Mouse (Mus musculus): Measurements from ENCODE around the gene Gins2. TPM values are rescaled to one million over a fixed set of nuclear protein-coding genes. Genes with fewer than 3 reads are reported as not detected.

Gene Gins2
- total and polyA plus RNA-seq, 3 experiments = 50.0 to 129 (median 61.2) TPM

GRCm38 (mm10) chr8:120623608-120624007 lies 34.5 kb upstream of the Gins2 start:
- H3K27ac ChIP-seq (ENCODE audit: insufficient read depth, low read depth) = no peak overlapping the region
- H3K79me2 ChIP-seq (replicated peaks; ENCODE audit: control insufficient read depth, extremely low read depth, insufficient read depth, poor library complexity, severe bottlenecking) = no peaks in the 10 kb centered on the region
- H3K27me3 ChIP-seq (replicated peaks) = peaks cover 13% of the 10 kb centered on the region
- TF ChIP-seq USF2 (conservative IDR thresholded peaks at IDR 0.05; ENCODE audit: low read depth, low read length) = no peak
- no peak for TF ChIP-seq JUN (IDR thresholded peaks at IDR 0.05; ENCODE audit: insufficient read depth, low read depth, low read length)
- TF ChIP-seq CHD1 (IDR thresholded peaks at IDR 0.05; ENCODE audit: low read depth, low read length) = no peak
- TF ChIP-seq ZKSCAN1 (IDR thresholded peaks at IDR 0.05; ENCODE audit: borderline replicate concordance, low read depth, low read length) = no peak
- TF ChIP-seq MXI1 (IDR thresholded peaks at IDR 0.05; ENCODE audit: low read depth, low read length) = no peak
- no peak for TF ChIP-seq USF1 (IDR thresholded peaks at IDR 0.05; ENCODE audit: low read depth, low read length)
- no peak for TF ChIP-seq UBTF (IDR thresholded peaks at IDR 0.05; ENCODE audit: low read depth, low read length)
- TF ChIP-seq MEF2A (IDR thresholded peaks at IDR 0.05; ENCODE audit: borderline replicate concordance, low read depth, low read length) = no peak
- TF ChIP-seq IRF4 (IDR thresholded peaks at IDR 0.05; ENCODE audit: low read depth, low read length) = no peak
- TF ChIP-seq EP300 (IDR thresholded peaks at IDR 0.05; ENCODE audit: low read length) = no peak
- no peak for TF ChIP-seq RCOR1 (conservative IDR thresholded peaks at IDR 0.05; ENCODE audit: low read depth, low read length)
- TF ChIP-seq NRF1 (IDR thresholded peaks at IDR 0.05; ENCODE audit: low read depth, low read length) = no peak
- no peak for TF ChIP-seq MAX (IDR thresholded peaks at IDR 0.05; ENCODE audit: low read length)
- no peak for TF ChIP-seq NELFE (IDR thresholded peaks at IDR 0.05; ENCODE audit: low read depth, low read length)
- no peaks in the 10 kb centered on the region for H3K36me3 ChIP-seq (replicated peaks in 1 of 2; ENCODE audit: control insufficient read depth in 1 of 2, insufficient read depth in 1 of 2, low read length in 1 of 2)
- H3K4me3 ChIP-seq (replicated peaks in 1 of 3; ENCODE audit: low read depth in 2 of 3, low read length in 2 of 3, poor library complexity in 1 of 3) = no peak overlapping the region
- in situ Hi-C loops (cut with MboI; ENCODE audit: low pct_ligation_motif_present, low pct_unique_long_range_greater_than_20kb, low sequenced_read_pairs) = no loop called here
- DNase-seq (ENCODE audit: extremely low read depth) = no peak
- H3K9me3 ChIP-seq (replicated peaks; ENCODE audit: low read length) = no peaks in the 10 kb centered on the region
- H3K9ac ChIP-seq (ENCODE audit: insufficient read depth, low read depth) = no peak overlapping the region
- H3K4me1 ChIP-seq (ENCODE audit: control insufficient read depth in 1 of 2, insufficient read depth in 2 of 2) = peaks cover 0 to 3% of the 10 kb centered on the region in 2 experiments; a peak in 1 of 4 replicates
- no peak overlapping the region for H3K4me2 ChIP-seq (ENCODE audit: insufficient read depth, low read depth, poor library complexity, severe bottlenecking)
- dilution Hi-C loops (cut with MboI; ENCODE audit: extremely low pct_ligation_motif_present, extremely low pct_unique_long_range_greater_than_20kb, low sequenced_read_pairs) = no loop called here

DNA sequence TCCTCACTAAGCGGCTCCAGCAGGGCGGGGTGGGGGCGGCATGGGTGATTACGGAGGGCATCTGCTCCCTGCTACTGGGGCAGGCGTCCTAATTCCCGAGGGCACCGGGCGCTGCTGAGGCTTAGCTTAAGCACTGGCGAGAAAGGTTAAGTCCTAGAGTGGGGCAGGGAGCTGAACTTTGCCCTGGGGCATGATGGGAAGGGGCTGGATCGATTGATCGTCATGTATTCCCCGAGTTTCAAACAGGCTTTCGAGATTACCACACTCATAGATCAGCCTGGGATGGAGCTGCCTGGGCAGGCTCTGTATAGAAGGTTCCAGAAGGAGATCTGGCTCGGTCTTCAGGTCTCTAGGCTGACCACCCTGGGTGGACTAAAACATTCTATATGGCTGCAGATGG lies 33.1 kb upstream of the Gins2 start:
- Histone ChIP-seq H3K4me1 (ENCODE audit: control insufficient read depth in 1 of 2, insufficient read depth in 2 of 2) (peaks cover 0 to 3% of the 10 kb centered on the region in 2 experiments; a peak in 1 of 4 replicates), H3K9ac (ENCODE audit: insufficient read depth, low read depth) (no peak overlapping the region), H3K27ac (ENCODE audit: insufficient read depth, low read depth) (no peak overlapping the region), H3K79me2 (replicated peaks; ENCODE audit: control insufficient read depth, extremely low read depth, insufficient read depth, poor library complexity, severe bottlenecking) (no peaks in the 10 kb centered on the region), H3K4me3 (replicated peaks in 1 of 3; ENCODE audit: low read depth in 2 of 3, low read length in 2 of 3, poor library complexity in 1 of 3) (no peak overlapping the region), H3K9me3 (replicated peaks; ENCODE audit: low read length) (no peaks in the 10 kb centered on the region), H3K27me3 (replicated peaks) (peaks cover 11% of the 10 kb centered on the region), H3K4me2 (ENCODE audit: insufficient read depth, low read depth, poor library complexity, severe bottlenecking) (no peak overlapping the region), H3K36me3 (replicated peaks in 1 of 2; ENCODE audit: control insufficient read depth in 1 of 2, insufficient read depth in 1 of 2, low read length in 1 of 2) (no peaks in the 10 kb centered on the region)
- in situ Hi-C loops (cut with MboI; ENCODE audit: low pct_ligation_motif_present, low pct_unique_long_range_greater_than_20kb, low sequenced_read_pairs) = no loop called here
- no peak for TF ChIP-seq USF2 (conservative IDR thresholded peaks at IDR 0.05; ENCODE audit: low read depth, low read length)
- TF ChIP-seq MAX (IDR thresholded peaks at IDR 0.05; ENCODE audit: low read length) = no peak
- no peak for TF ChIP-seq GABPA (IDR thresholded peaks at IDR 0.05; ENCODE audit: insufficient replicate concordance, low read depth, low read length)
- no peak for TF ChIP-seq NELFE (IDR thresholded peaks at IDR 0.05; ENCODE audit: low read depth, low read length)
- TF ChIP-seq MAFK (IDR thresholded peaks at IDR 0.05; ENCODE audit: insufficient replicate concordance, low read length) = no peak
- no peak for TF ChIP-seq ZNF384 (IDR thresholded peaks at IDR 0.05; ENCODE audit: low read depth, low read length)
- no peak for TF ChIP-seq ZMIZ1 (IDR thresholded peaks at IDR 0.05; ENCODE audit: low read depth, low read length)
- no peak for TF ChIP-seq MYC (IDR thresholded peaks at IDR 0.05; ENCODE audit: low read depth, low read length)
- TF ChIP-seq ZKSCAN1 (IDR thresholded peaks at IDR 0.05; ENCODE audit: borderline replicate concordance, low read depth, low read length) = no peak
- TF ChIP-seq MAZ (IDR thresholded peaks at IDR 0.05; ENCODE audit: low read depth, low read length) = no peak
- TF ChIP-seq POLR2AphosphoS2 (IDR thresholded peaks at IDR 0.05; ENCODE audit: low read depth, low read length) = no peak
- no peak for TF ChIP-seq CHD2 (IDR thresholded peaks at IDR 0.05; ENCODE audit: low read length)
- no peak for TF ChIP-seq ZC3H11A (IDR thresholded peaks at IDR 0.05; ENCODE audit: low read depth, low read length)
- no peak for TF ChIP-seq EP300 (IDR thresholded peaks at IDR 0.05; ENCODE audit: low read length)
- no peak for TF ChIP-seq USF1 (IDR thresholded peaks at IDR 0.05; ENCODE audit: low read depth, low read length)
- no peak for TF ChIP-seq HCFC1 (IDR thresholded peaks at IDR 0.05; ENCODE audit: low read depth, low read length)
- TF ChIP-seq CHD1 (IDR thresholded peaks at IDR 0.05; ENCODE audit: low read depth, low read length) = no peak
- dilution Hi-C loops (cut with MboI; ENCODE audit: extremely low pct_ligation_motif_present, extremely low pct_unique_long_range_greater_than_20kb, low sequenced_read_pairs) = no loop called here
- DNase-seq (ENCODE audit: extremely low read depth) = no peak

Data from CH12.LX (cell line).